Mouse (Mus musculus): Measurements from ENCODE around the gene Tnpo3. TPM values are rescaled to one million over a fixed set of nuclear protein-coding genes. Genes with fewer than 3 reads are reported as not detected.

Tnpo3 gene
- polyA plus RNA-seq (2016; fragmentation: Nextera tagmentation; extraction: Ambion mirVana), result 119 and 123 TPM in 2 replicates

GRCm38 (mm10) chr6:29609111-29610019 lies at the start of gene Tnpo3:
Tnpo3 (minus strand) TSS chr6:29609887.
- peak within 1 kb of the TSS; percentile 73 for H3K4me3 ChIP-seq (replicated peaks)
- peak within 1 kb of the TSS; percentile 71 for H3K4me2 ChIP-seq
- peaks cover 19% of the 10 kb centered on the region for H3K4me1 ChIP-seq
- H3K9me3 ChIP-seq, result no peaks in the 10 kb centered on the region
- H3K36me3 ChIP-seq (replicated peaks), result no peaks in the 10 kb centered on the region
- ATAC-seq (ENCODE audit: low FRiP score), result peak; percentile 98
- H3K9ac ChIP-seq, result peak within 1 kb of the TSS; percentile 82
- H3K27me3 ChIP-seq, result no peaks in the 10 kb centered on the region
- peak within 1 kb of the TSS; percentile 86 for H3K27ac ChIP-seq
- under 1% methylated on average over 67 of the region's 67 CpGs for WGBS

GRCm38 (mm10) chr6:29658626-29659475 lies 49.2 kb upstream of the Tnpo3 start:
- Histone ChIP-seq H3K4me1 (0 out of 2 replicates have a peak, but pooled peaks cover 2% of the 10 kb centered on the region), H3K27me3 (no peaks in the 10 kb centered on the region), H3K27ac (no peak overlapping the region), H3K9me3 (no peaks in the 10 kb centered on the region), H3K9ac (no peak overlapping the region), H3K4me2 (no peak overlapping the region), H3K36me3 (replicated peaks) (no peaks in the 10 kb centered on the region), H3K4me3 (replicated peaks) (no peak overlapping the region)
- no peak for ATAC-seq (ENCODE audit: low FRiP score)
- 84% methylated on average over 3 of the region's 3 CpGs for WGBS

- Histone ChIP-seq H3K9me3 (no peaks in the 10 kb centered on the region), H3K9ac (no peak overlapping the region), H3K4me2 (no peak overlapping the region), H3K36me3 (replicated peaks) (no peaks in the 10 kb centered on the region), H3K4me1 (no peaks in the 10 kb centered on the region), H3K27me3 (0 out of 2 replicates have a peak, but pooled peaks cover 4% of the 10 kb centered on the region), H3K27ac (no peak overlapping the region), H3K4me3 (replicated peaks) (no peak overlapping the region)
- ATAC-seq (ENCODE audit: low FRiP score), result no peak
These were observed 43.6 kb upstream of the Tnpo3 start for GRCm38 (mm10) chr6:29653271-29653670.

GRCm38 (mm10) chr6:29650170-29650549 lies 40.5 kb upstream of the Tnpo3 start:
- no peak overlapping the region for H3K4me2 ChIP-seq
- no peak overlapping the region for H3K9ac ChIP-seq
- H3K27me3 ChIP-seq, result 0 out of 2 replicates have a peak, but pooled peaks cover 4% of the 10 kb centered on the region
- H3K4me1 ChIP-seq, result no peaks in the 10 kb centered on the region
- no peaks in the 10 kb centered on the region for H3K9me3 ChIP-seq
- no peak for ATAC-seq (ENCODE audit: low FRiP score)
- no peaks in the 10 kb centered on the region for H3K36me3 ChIP-seq (replicated peaks)
- no peak overlapping the region for H3K27ac ChIP-seq
- WGBS, result 66% methylated on average over 10 of the region's 10 CpGs
- no peak overlapping the region for H3K4me3 ChIP-seq (replicated peaks)

DNA sequence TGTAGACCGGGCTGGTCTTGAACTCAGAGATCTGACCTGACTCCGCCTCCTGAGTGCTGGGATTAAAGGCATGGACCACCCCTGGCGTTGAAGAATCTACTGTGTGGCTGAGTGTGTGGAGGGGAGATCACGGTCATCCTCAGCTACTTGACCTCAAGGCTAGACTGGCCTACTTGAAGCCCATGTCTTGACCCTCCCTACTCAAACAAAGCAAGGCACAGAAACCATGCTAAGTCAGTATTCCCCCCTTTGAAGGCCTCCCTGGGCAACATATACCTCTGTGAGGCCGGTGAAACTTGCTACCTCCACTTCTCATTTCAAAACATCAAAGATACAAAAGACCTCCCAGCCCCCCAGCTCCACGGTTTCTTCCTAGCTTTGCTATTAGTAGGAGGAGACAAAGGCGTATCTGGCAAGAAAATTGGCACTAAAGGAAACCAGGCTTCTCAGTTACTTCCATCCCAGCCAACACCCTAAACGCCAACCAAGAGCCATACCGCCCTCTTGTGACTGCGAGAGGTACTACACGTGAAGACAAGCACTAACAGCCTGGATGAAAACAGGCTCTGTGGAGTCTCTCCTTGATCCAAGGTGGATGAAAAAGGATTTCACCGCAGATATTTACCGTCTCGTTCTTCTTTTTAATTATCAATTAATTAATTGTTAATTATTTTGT lies 39.9 kb upstream of the Tnpo3 start:
- Histone ChIP-seq H3K27ac (no peak overlapping the region), H3K36me3 (replicated peaks) (no peaks in the 10 kb centered on the region), H3K4me3 (replicated peaks) (no peak overlapping the region), H3K4me1 (no peaks in the 10 kb centered on the region), H3K9me3 (no peaks in the 10 kb centered on the region), H3K9ac (no peak overlapping the region), H3K27me3 (0 out of 2 replicates have a peak, but pooled peaks cover 4% of the 10 kb centered on the region), H3K4me2 (no peak overlapping the region)
- ATAC-seq (ENCODE audit: low FRiP score), result 0 out of 2 replicates have a peak, but pooled peaks have one; percentile 27
- 28% methylated on average over 14 of the region's 14 CpGs for WGBS

- peaks cover 7% of the 10 kb centered on the region for H3K4me1 ChIP-seq
- H3K27me3 ChIP-seq, result peaks cover 20% of the 10 kb centered on the region
- ATAC-seq (ENCODE audit: low FRiP score), result no peak
- H3K9me3 ChIP-seq, result peaks cover 5% of the 10 kb centered on the region; the same call in 1 of the 2 replicates
- H3K4me3 ChIP-seq (replicated peaks), result no peak overlapping the region
- H3K36me3 ChIP-seq (replicated peaks), result no peaks in the 10 kb centered on the region
- 88% methylated on average over 4 of the region's 4 CpGs for WGBS
- no peak overlapping the region for H3K27ac ChIP-seq
- no peak overlapping the region for H3K4me2 ChIP-seq
- H3K9ac ChIP-seq, result no peak overlapping the region
These were observed 32.1 kb upstream of the Tnpo3 start for GRCm38 (mm10) chr6:29641816-29642215.

DNA sequence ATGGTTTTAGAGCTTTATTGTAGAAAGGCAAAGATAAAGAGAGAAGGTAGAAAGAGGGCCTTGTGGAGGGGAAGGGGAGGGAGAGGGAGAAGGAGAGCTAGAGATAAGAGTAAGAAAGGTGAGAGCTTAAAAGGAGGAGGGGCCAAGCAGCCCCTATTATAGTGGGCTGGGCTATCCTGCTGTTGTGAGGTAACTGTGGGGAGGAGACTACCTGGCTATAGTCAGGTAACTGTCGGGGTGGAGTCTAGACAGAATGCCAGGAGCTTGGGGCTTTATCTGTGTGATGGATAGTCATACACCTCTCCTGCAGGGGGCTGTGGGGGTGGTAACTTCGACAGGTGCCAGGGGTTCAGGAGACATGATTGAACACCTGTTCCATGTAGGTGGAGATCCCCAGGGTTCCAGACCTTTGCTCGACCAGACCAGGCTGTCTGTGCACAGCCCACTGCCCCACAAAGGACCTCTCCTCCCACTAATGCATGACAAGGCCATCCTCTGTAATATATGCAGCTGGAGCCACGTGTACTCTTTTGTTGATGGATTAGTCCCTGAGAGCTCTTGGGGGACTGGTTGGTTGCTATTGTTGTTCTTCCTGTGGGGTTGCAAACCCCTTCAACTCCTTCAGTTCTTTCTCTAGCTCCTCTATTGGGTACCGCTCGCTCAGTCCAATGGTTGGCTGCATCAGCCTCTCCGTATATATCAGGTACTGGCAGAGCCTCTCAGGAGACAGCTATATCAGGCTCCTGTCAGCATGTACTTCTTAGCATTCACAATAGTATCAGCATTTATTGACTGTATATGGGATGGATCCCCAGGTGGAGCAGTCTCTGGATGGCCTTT lies 30.1 kb upstream of the Tnpo3 start:
- H3K4me3 ChIP-seq (replicated peaks), result no peak overlapping the region
- peaks cover 5% of the 10 kb centered on the region; the same call in 1 of the 2 replicates for H3K9me3 ChIP-seq
- no peak for ATAC-seq (ENCODE audit: low FRiP score)
- no peak overlapping the region for H3K27ac ChIP-seq
- no peaks in the 10 kb centered on the region for H3K36me3 ChIP-seq (replicated peaks)
- H3K9ac ChIP-seq, result no peak overlapping the region
- H3K4me2 ChIP-seq, result no peak overlapping the region; the same call in 1 of the 2 replicates
- 9% methylated on average over 7 of the region's 7 CpGs for WGBS
- H3K4me1 ChIP-seq, result peaks cover 7% of the 10 kb centered on the region
- peaks cover 20% of the 10 kb centered on the region for H3K27me3 ChIP-seq

DNA sequence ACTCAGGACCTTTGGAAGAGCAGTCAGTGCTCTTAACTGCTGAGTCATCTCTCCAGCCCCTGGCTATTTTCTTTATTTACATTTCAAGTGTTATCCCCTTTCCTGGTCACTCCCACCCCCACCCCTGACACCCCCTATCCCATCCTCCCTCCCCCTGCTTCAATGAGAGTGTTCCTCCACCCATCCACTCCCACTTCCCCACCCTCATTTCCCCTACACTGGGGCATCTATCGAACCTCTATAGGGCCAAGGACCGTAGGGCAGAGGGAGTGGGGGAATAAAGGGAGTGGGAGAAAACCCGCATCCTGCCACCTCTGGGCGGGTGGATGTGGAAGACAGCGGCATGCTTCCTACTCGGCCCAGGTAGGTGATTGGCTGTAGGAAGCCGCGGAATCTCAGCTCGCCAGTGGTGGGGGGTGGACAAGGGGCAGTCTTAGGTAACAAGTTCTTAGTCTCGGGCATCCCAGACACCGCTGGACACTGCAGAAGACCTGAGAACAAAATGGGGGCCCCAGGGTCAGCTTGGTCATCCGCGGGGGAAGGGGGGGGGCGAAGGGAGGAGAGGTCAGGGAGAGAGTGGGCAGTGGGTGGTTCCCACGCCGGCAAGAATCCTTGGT lies 29.3 kb upstream of the Tnpo3 start:
- no peak overlapping the region for H3K4me2 ChIP-seq
- peaks cover 20% of the 10 kb centered on the region for H3K27me3 ChIP-seq
- no peak overlapping the region for H3K9ac ChIP-seq
- no peaks in the 10 kb centered on the region for H3K36me3 ChIP-seq (replicated peaks)
- peaks cover 7% of the 10 kb centered on the region for H3K4me1 ChIP-seq
- ATAC-seq (ENCODE audit: low FRiP score), result no peak
- H3K9me3 ChIP-seq, result peaks cover 5% of the 10 kb centered on the region; the same call in 1 of the 2 replicates
- 11% methylated on average over 16 of the region's 16 CpGs for WGBS
- H3K4me3 ChIP-seq (replicated peaks), result no peak overlapping the region
- no peak overlapping the region for H3K27ac ChIP-seq

DNA sequence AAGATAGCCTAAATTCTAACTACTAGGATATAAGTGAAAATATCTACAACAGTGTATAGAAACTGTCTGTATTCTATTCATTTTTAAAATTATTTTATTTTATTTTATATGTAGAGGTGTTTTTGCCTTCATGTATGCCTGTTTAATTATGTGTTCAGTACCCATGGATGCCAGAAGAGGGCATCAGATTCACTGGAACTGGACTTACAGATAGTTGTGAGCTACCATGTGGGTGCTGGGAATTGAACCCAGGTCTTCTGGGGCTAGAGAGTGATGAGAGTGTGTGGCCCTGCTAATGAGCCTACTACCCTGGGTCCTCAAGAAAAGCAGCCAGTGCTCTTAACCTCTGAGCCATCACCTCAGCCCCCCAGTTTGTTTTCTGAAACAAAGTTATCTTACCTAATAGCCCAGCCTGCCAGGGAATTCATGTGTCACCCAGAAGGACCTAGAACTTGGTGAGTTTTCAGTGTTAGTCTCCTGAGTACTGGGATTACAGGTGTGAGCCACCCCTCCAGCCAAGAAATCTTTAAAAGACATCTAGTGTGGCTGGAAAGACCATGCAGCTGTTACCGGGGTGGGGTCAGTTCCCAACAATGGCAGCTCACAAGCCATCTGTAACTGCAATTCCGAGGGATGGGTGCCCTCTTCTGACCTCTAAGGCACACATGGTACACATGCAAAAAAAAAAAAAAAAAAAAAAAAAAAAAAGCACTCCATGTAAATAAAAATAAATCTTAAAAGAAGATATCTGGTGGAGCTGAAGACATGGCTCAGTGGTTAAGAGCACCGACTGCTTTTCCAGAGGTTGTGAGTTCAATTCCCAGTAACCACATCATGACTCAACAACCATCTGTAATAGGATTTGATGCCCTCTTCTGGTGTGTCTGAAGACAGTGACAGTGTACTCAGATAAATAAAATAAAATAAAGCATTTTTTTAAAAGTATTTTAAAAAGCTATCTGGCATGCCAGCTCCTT lies 28.0 kb upstream of the Tnpo3 start:
- H3K27ac ChIP-seq, result no peak overlapping the region
- peaks cover 20% of the 10 kb centered on the region for H3K27me3 ChIP-seq
- H3K4me2 ChIP-seq, result no peak overlapping the region
- peaks cover 7% of the 10 kb centered on the region for H3K4me1 ChIP-seq
- no peak overlapping the region for H3K4me3 ChIP-seq (replicated peaks)
- no peaks in the 10 kb centered on the region for H3K36me3 ChIP-seq (replicated peaks)
- WGBS, result 78% methylated on average over 3 of the region's 3 CpGs
- H3K9ac ChIP-seq, result no peak overlapping the region
- no peaks in the 10 kb centered on the region for H3K9me3 ChIP-seq
- no peak for ATAC-seq (ENCODE audit: low FRiP score)

DNA sequence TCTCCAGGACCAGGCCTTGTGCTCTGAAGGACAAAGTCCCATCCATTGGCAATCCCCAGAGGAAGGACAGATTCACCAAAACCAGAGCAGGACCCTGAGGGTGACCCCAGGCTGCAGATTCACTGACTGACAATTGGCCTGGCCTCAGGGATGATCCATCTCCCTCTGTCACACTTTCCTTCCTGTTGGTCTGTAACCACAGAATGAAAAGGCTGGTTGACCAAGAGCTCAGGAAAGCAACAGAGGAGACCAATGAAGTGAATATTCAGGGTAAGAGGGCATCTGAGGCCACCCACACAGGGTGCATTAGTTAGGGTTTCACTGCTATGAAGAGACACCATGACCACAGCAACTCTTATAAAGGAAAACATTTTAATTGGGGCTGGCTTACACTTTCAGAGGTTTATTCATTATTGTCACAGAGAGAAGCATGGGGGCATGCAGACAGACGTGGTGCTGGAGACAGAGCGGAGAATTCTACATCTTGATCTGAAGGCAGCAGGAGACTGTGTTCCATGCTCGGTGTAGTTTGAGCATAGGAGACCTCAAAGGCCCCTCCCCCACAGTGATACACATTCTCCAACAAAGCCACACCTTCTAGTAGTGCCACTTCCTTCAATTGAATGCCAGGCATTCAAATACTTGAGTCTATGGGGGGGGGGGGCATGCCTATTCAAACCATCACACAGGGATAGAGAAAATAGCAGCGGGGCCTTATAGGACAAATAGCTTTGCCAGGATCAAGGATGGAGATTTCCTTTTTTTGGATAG lies 26.8 kb upstream of the Tnpo3 start:
- H3K4me1 ChIP-seq, result peaks cover 7% of the 10 kb centered on the region
- no peaks in the 10 kb centered on the region for H3K36me3 ChIP-seq (replicated peaks)
- H3K9me3 ChIP-seq, result no peaks in the 10 kb centered on the region
- H3K27ac ChIP-seq, result no peak overlapping the region
- H3K27me3 ChIP-seq, result peaks cover 25% of the 10 kb centered on the region
- 84% methylated on average over 4 of the region's 4 CpGs for WGBS
- ATAC-seq (ENCODE audit: low FRiP score), result no peak
- no peak overlapping the region for H3K9ac ChIP-seq
- no peak overlapping the region for H3K4me3 ChIP-seq (replicated peaks)
- no peak overlapping the region for H3K4me2 ChIP-seq
